Mouse (Mus musculus): ENCODE measurements around the gene Gm9040. TPM values are rescaled to one million over a fixed set of nuclear protein-coding genes. Genes with fewer than 3 reads are reported as not detected.
"Not testable (repeated sequence)": the region's sequence is repeated elsewhere in the genome, so short reads cannot be mapped to it uniquely, and the experiment has no call there.

Gm9040 gene
- polyA plus RNA-seq (2015; fragmentation: Nextera tagmentation; extraction: Ambion mirVana), result not detected in 2 replicates

GRCm38 (mm10) chr10:118326869-118327268 is at the start of gene Gm9040:
Gene Gm9040 (minus strand): TSS chr10:118326969.
- not testable (repeated sequence) for H3K27me3 ChIP-seq (replicated peaks; ENCODE audit: control insufficient read depth, insufficient read depth, low read length); H3K27ac ChIP-seq (ENCODE audit: low read depth, low read length); H3K4me1 ChIP-seq (replicated peaks; ENCODE audit: control insufficient read depth, insufficient read depth, low read length); H3K36me3 ChIP-seq (ENCODE audit: control insufficient read depth, insufficient read depth); ATAC-seq; H3K4me3 ChIP-seq (ENCODE audit: low read depth, low read length); H3K4me2 ChIP-seq (replicated peaks; ENCODE audit: low read depth); H3K9me3 ChIP-seq (ENCODE audit: control insufficient read depth); H3K9ac ChIP-seq (ENCODE audit: low read depth, low read length)
- no CpG with 5 or more reads among the region's 11 CpGs for WGBS

- WGBS, result 3% methylated on average over 10 of the region's 10 CpGs
- Histone ChIP-seq H3K27ac (ENCODE audit: low read depth, low read length) (no peak overlapping the region), H3K36me3 (ENCODE audit: control insufficient read depth, insufficient read depth) (no peaks in the 10 kb centered on the region), H3K27me3 (replicated peaks; ENCODE audit: control insufficient read depth, insufficient read depth, low read length) (no peaks in the 10 kb centered on the region), H3K9ac (ENCODE audit: low read depth, low read length) (no peak overlapping the region), H3K9me3 (ENCODE audit: control insufficient read depth) (no peaks in the 10 kb centered on the region), H3K4me1 (replicated peaks; ENCODE audit: control insufficient read depth, insufficient read depth, low read length) (no peaks in the 10 kb centered on the region), H3K4me3 (ENCODE audit: low read depth, low read length) (no peak overlapping the region), H3K4me2 (replicated peaks; ENCODE audit: low read depth) (no peak overlapping the region)
- peak; percentile 60; the same call in 1 of the 2 replicates for ATAC-seq
- TF ChIP-seq CTCF (IDR thresholded peaks at IDR 0.05; ENCODE audit: low read depth), result peak; percentile 98
Measured at GRCm38 (mm10) chr10:118370443-118370842, 43.7 kb upstream of the Gm9040 start.

GRCm38 (mm10) chr10:118369518-118369917 is 42.7 kb upstream of the Gm9040 start:
- Histone ChIP-seq H3K27ac (ENCODE audit: low read depth, low read length) (no peak overlapping the region), H3K27me3 (replicated peaks; ENCODE audit: control insufficient read depth, insufficient read depth, low read length) (no peaks in the 10 kb centered on the region), H3K9ac (ENCODE audit: low read depth, low read length) (no peak overlapping the region), H3K36me3 (ENCODE audit: control insufficient read depth, insufficient read depth) (no peaks in the 10 kb centered on the region), H3K9me3 (ENCODE audit: control insufficient read depth) (no peaks in the 10 kb centered on the region), H3K4me3 (ENCODE audit: low read depth, low read length) (no peak overlapping the region), H3K4me2 (replicated peaks; ENCODE audit: low read depth) (no peak overlapping the region), H3K4me1 (replicated peaks; ENCODE audit: control insufficient read depth, insufficient read depth, low read length) (no peaks in the 10 kb centered on the region)
- no peak for ATAC-seq
- 86% methylated on average over 9 of the region's 9 CpGs for WGBS
- no peak for TF ChIP-seq CTCF (IDR thresholded peaks at IDR 0.05; ENCODE audit: low read depth)

GRCm38 (mm10) chr10:118354005-118354404 is 27.2 kb upstream of the Gm9040 start, which contains the start of gene Gm9049:
Gene Gm9049 (minus strand): TSS chr10:118354105.
- not testable (repeated sequence) for H3K9ac ChIP-seq (ENCODE audit: low read depth, low read length); H3K4me2 ChIP-seq (replicated peaks; ENCODE audit: low read depth); H3K36me3 ChIP-seq (ENCODE audit: control insufficient read depth, insufficient read depth); H3K4me1 ChIP-seq (replicated peaks; ENCODE audit: control insufficient read depth, insufficient read depth, low read length); ATAC-seq; H3K27me3 ChIP-seq (replicated peaks; ENCODE audit: control insufficient read depth, insufficient read depth, low read length); H3K4me3 ChIP-seq (ENCODE audit: low read depth, low read length); H3K9me3 ChIP-seq (ENCODE audit: control insufficient read depth); H3K27ac ChIP-seq (ENCODE audit: low read depth, low read length)
- WGBS, result 80% methylated on average over 1 of the region's 11 CpGs

GRCm38 (mm10) chr10:118348579-118348978 is 21.8 kb upstream of the Gm9040 start, which contains the start of gene Gm9048:
Gene Gm9048 (minus strand): TSS chr10:118348679.
- H3K36me3 ChIP-seq (ENCODE audit: control insufficient read depth, insufficient read depth); H3K9ac ChIP-seq (ENCODE audit: low read depth, low read length); H3K4me3 ChIP-seq (ENCODE audit: low read depth, low read length); H3K27ac ChIP-seq (ENCODE audit: low read depth, low read length); ATAC-seq; H3K4me2 ChIP-seq (replicated peaks; ENCODE audit: low read depth); H3K4me1 ChIP-seq (replicated peaks; ENCODE audit: control insufficient read depth, insufficient read depth, low read length); H3K27me3 ChIP-seq (replicated peaks; ENCODE audit: control insufficient read depth, insufficient read depth, low read length); H3K9me3 ChIP-seq (ENCODE audit: control insufficient read depth): not testable (repeated sequence)
- WGBS, result 75% methylated on average over 1 of the region's 14 CpGs

- H3K36me3 ChIP-seq (ENCODE audit: control insufficient read depth, insufficient read depth); H3K9ac ChIP-seq (ENCODE audit: low read depth, low read length); H3K27ac ChIP-seq (ENCODE audit: low read depth, low read length); H3K9me3 ChIP-seq (ENCODE audit: control insufficient read depth); H3K27me3 ChIP-seq (replicated peaks; ENCODE audit: control insufficient read depth, insufficient read depth, low read length); H3K4me3 ChIP-seq (ENCODE audit: low read depth, low read length); ATAC-seq; H3K4me2 ChIP-seq (replicated peaks; ENCODE audit: low read depth); H3K4me1 ChIP-seq (replicated peaks; ENCODE audit: control insufficient read depth, insufficient read depth, low read length): not testable (repeated sequence)
- no CpG with 5 or more reads among the region's 14 CpGs for WGBS
Measured at GRCm38 (mm10) chr10:118343155-118343554, 16.4 kb upstream of the Gm9040 start, which contains the start of gene Gm9046. Gene Gm9046 (minus strand): TSS chr10:118343255.

GRCm38 (mm10) chr10:118337731-118338130 is 11.0 kb upstream of the Gm9040 start, which contains the start of gene Gm9045:
Gene Gm9045 (minus strand): TSS chr10:118337831.
- not testable (repeated sequence) for H3K4me3 ChIP-seq (ENCODE audit: low read depth, low read length); H3K9ac ChIP-seq (ENCODE audit: low read depth, low read length); H3K4me2 ChIP-seq (replicated peaks; ENCODE audit: low read depth); ATAC-seq; H3K27me3 ChIP-seq (replicated peaks; ENCODE audit: control insufficient read depth, insufficient read depth, low read length); H3K27ac ChIP-seq (ENCODE audit: low read depth, low read length); H3K9me3 ChIP-seq (ENCODE audit: control insufficient read depth); H3K4me1 ChIP-seq (replicated peaks; ENCODE audit: control insufficient read depth, insufficient read depth, low read length); H3K36me3 ChIP-seq (ENCODE audit: control insufficient read depth, insufficient read depth)
- WGBS, result no CpG with 5 or more reads among the region's 14 CpGs

GRCm38 (mm10) chr10:118332308-118332707 is 5.5 kb upstream of the Gm9040 start, which contains the start of gene Gm9044:
Gene Gm9044 (minus strand): TSS chr10:118332408.
- no CpG with 5 or more reads among the region's 14 CpGs for WGBS
- not testable (repeated sequence) for H3K4me2 ChIP-seq (replicated peaks; ENCODE audit: low read depth); H3K36me3 ChIP-seq (ENCODE audit: control insufficient read depth, insufficient read depth); H3K4me1 ChIP-seq (replicated peaks; ENCODE audit: control insufficient read depth, insufficient read depth, low read length); H3K27ac ChIP-seq (ENCODE audit: low read depth, low read length); H3K4me3 ChIP-seq (ENCODE audit: low read depth, low read length); H3K27me3 ChIP-seq (replicated peaks; ENCODE audit: control insufficient read depth, insufficient read depth, low read length); H3K9ac ChIP-seq (ENCODE audit: low read depth, low read length); H3K9me3 ChIP-seq (ENCODE audit: control insufficient read depth); ATAC-seq

Data from intestine, postnatal 0 days (tissue).